Mouse (Mus musculus) kidney, embryonic 16.5 days (tissue): ENCODE measurements at regions not wholly inside any gene's neighbourhood (a gene's known extent, or its start where the extent isn't known, plus 50 kb on each side); places are given as distances from the start of the nearest gene placed in this dataset.

Experiments
- ATAC-seq: fragments of 200-750 bp; cut with Nextera tagmentation; 2 replicates; pipeline ENCODE4 v1.8.0; 2017; ENCODE audit warnings: moderate TSS enrichment; ENCODE audit not compliant: low FRiP score, low TSS enrichment
- H3K27ac ChIP-seq: fragments of 300-500 bp; sonication (generic); 2 replicates; pipeline ENCODE4 v1.5.1; 2014; ENCODE audit warnings: low read length
- H3K27me3 ChIP-seq: fragments of 300-500 bp; sonication (generic); 2 replicates; pipeline ENCODE4 v1.6.1; 2014; ENCODE audit warnings: low read length, control low read depth, mixed read lengths; ENCODE audit not compliant: insufficient read depth
- H3K36me3 ChIP-seq: fragments of 300-500 bp; sonication (generic); 2 replicates; pipeline ENCODE4 v1.6.1; 2014; ENCODE audit warnings: low read length, control low read depth, mixed read lengths; ENCODE audit not compliant: insufficient read depth
- H3K4me1 ChIP-seq: fragments of 300-500 bp; sonication (generic); 2 replicates; pipeline ENCODE4 v1.6.1; 2014; ENCODE audit warnings: low read length, control low read depth, mixed read lengths; ENCODE audit not compliant: insufficient read depth
- H3K4me2 ChIP-seq: fragments of 300-500 bp; sonication (generic); replicated peaks from 2 replicates; pipeline ENCODE4 v1.6.1; 2014; ENCODE audit warnings: low read depth, low read length
- H3K4me3 ChIP-seq: fragments of 300-500 bp; sonication (generic); 2 replicates; pipeline ENCODE4 v1.5.1; 2014; ENCODE audit warnings: mild to moderate bottlenecking, low read length
- H3K9ac ChIP-seq: fragments of 300-500 bp; sonication (generic); replicated peaks from 2 replicates; pipeline ENCODE4 v1.6.1; 2014; ENCODE audit warnings: low read length
- H3K9me3 ChIP-seq: fragments of 300-500 bp; sonication (generic); 2 replicates; pipeline ENCODE4 v1.6.1; 2016; ENCODE audit warnings: low read length, control low read depth
- WGBS: fragments of 180-500 bp; shearing (Covaris S2); extraction: QIAGEN DNeasy Blood & Tissue Kit; methylation state at CpG from one replicate; pipeline ENCODE4 v1.1.7; 2014; 5-methylcytosine and 5-hydroxymethylcytosine counted together

DNA sequence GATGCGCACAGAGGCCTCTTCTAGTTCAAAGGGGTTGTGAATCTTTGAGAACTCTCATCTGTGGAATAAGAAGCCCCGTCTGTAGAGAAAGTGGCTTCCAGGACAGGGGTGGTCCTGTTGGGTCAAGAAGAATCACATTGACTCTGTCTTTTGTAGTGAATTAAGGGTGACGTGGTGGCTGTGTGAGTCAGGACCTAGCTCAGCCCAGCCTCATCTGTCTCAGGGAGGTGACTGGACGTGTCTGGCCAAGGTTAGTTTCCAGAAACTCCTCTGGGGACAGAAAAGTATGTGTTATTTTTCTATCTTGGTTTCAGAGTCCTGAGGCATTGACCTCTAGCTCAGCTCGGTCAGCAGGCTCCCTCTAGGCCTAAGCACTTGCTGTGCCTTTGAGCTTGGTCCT, 73.3 kb upstream of the Lep start:
- no peaks in the 10 kb centered on the region for H3K9me3 ChIP-seq
- 0 out of 2 replicates have a peak, but pooled peaks cover under 1% of the 10 kb centered on the region for H3K4me1 ChIP-seq
- H3K4me3 ChIP-seq: no peak overlapping the region
- no peak overlapping the region for H3K9ac ChIP-seq
- H3K27ac ChIP-seq: no peak overlapping the region
- H3K36me3 ChIP-seq: no peaks in the 10 kb centered on the region
- ATAC-seq: no peak
- 77% methylated on average over 5 of the region's 5 CpGs for WGBS
- H3K4me2 ChIP-seq: no peak overlapping the region
- peaks cover 10% of the 10 kb centered on the region for H3K27me3 ChIP-seq

DNA sequence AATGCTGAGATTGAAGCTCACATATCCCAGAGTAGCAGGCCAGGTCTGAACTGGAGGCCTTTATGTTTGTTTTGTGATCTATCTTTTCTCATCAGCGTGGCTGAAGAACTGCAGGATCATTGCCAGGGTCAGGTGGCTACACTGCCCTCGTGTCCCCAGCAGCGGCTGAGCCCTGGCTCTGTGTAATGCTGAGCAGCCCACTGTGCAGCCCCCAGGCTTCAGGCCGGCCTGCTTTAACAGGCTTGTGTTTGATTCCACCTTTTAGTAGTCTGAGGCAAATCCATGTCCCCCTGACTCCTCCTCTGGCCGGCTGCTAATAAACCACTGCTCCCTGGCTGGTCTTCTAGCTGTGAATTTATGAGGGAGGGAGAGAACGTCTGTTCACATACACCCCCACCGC, 72.6 kb upstream of the Lep start:
- H3K36me3 ChIP-seq: no peaks in the 10 kb centered on the region
- no peak for ATAC-seq
- peaks cover 4% of the 10 kb centered on the region; the same call in 1 of the 2 replicates for H3K27me3 ChIP-seq
- no peaks in the 10 kb centered on the region for H3K9me3 ChIP-seq
- H3K9ac ChIP-seq: no peak overlapping the region
- H3K4me1 ChIP-seq: no peaks in the 10 kb centered on the region
- H3K27ac ChIP-seq: no peak overlapping the region
- WGBS: 31% methylated on average over 7 of the region's 7 CpGs
- no peak overlapping the region for H3K4me3 ChIP-seq
- no peak overlapping the region for H3K4me2 ChIP-seq

DNA sequence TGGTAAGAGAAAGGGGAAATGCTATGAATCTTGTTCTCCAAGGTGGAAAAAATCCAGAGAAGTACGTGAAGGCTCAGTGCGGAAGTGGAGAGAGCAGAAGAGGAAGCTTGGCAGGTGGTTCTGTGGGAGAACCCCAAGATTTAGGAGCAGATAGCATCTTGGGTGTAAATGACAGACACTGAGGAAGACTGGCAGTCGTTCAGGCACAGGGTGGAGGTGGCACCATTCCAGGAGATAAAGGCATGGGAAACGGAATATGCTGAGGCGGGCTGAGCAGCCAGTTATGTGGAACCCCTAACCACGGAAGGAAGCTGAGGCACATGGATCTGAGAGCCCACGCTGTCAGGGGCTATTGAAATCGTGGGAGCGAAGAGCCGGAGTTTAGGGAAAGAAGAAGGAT, 70.6 kb upstream of the Lep start:
- Histone ChIP-seq H3K27ac (no peak overlapping the region), H3K36me3 (no peaks in the 10 kb centered on the region), H3K4me1 (no peaks in the 10 kb centered on the region), H3K27me3 (no peaks in the 10 kb centered on the region), H3K9ac (no peak overlapping the region), H3K4me3 (no peak overlapping the region), H3K4me2 (no peak overlapping the region), H3K9me3 (no peaks in the 10 kb centered on the region)
- ATAC-seq: no peak
- WGBS: 68% methylated on average over 10 of the region's 10 CpGs

DNA sequence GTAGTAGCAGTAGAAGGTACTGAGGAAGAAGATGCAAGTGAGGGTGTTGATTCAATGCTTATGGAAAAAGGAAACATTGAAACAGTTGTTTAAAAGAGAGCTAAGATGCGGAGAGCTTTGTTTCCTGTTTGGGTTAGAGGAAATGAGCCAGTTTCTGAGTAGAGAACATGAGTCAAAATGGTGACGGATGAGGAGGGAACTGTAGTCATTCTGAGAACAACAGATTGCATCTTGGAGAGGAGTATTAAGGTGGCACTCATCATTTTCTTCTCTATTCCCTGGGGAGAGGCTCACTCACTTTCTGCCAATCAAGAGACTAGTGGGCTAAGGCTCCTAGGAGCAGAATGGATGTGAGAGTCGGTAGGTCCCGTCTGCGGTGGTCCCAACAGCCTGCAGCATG, 69.8 kb upstream of the Lep start:
- 64% methylated on average over 5 of the region's 5 CpGs for WGBS
- H3K27ac ChIP-seq: no peak overlapping the region

DNA sequence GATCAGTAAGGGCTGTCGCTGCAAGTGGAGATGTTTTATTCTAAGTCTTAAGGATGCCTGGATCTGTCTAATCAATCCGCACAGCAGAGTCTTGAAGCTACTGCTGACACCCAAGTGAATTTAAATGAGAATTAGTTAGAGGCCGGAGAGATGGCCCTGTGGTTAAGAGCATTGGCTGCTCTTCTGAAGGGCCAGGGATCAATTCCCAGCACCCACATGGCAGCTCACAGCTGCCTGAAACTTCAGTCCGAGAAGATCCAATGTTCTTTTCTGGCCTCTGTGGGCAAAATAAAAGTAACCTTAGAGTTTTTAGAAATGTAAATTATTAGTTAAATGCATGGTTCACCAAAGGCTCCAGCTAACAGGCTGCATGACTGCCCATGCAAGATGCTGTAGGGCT, 65.5 kb upstream of the Lep start:
- no peak overlapping the region for H3K4me3 ChIP-seq
- H3K27ac ChIP-seq: no peak overlapping the region
- H3K4me1 ChIP-seq: no peaks in the 10 kb centered on the region
- 89% methylated on average over 4 of the region's 4 CpGs for WGBS
- no peaks in the 10 kb centered on the region for H3K36me3 ChIP-seq
- ATAC-seq: no peak
- no peaks in the 10 kb centered on the region for H3K27me3 ChIP-seq
- no peak overlapping the region for H3K4me2 ChIP-seq
- H3K9me3 ChIP-seq: no peaks in the 10 kb centered on the region
- no peak overlapping the region for H3K9ac ChIP-seq

More for the DNA sequence above, 69.8 kb upstream of the Lep start:
- Histone ChIP-seq H3K36me3 (no peaks in the 10 kb centered on the region), H3K9ac (no peak overlapping the region), H3K4me1 (no peaks in the 10 kb centered on the region), H3K4me3 (no peak overlapping the region), H3K27me3 (no peaks in the 10 kb centered on the region), H3K9me3 (no peaks in the 10 kb centered on the region), H3K4me2 (no peak overlapping the region)
- no peak for ATAC-seq

DNA sequence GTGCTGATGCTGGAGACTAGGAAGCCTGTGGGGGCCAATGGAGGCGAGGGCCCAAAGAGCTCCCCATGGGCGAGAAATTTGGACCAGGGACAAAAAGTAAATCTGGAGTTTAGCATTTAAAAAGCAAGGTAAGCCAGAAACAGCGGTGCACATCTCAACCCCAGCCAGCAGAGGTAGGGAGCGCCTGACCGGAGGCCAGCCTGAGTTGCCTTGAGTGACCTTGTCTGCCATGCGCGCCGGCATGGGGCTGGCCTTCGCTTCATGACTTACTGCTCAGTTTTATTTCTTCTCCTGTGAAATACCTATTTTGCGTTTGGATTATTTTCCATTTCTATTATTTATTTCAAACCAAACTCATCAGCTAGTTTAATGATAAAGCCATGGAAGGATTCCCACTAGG, 64.3 kb upstream of the Lep start:
- no peak for ATAC-seq
- H3K36me3 ChIP-seq: no peaks in the 10 kb centered on the region
- no peaks in the 10 kb centered on the region for H3K9me3 ChIP-seq

DNA sequence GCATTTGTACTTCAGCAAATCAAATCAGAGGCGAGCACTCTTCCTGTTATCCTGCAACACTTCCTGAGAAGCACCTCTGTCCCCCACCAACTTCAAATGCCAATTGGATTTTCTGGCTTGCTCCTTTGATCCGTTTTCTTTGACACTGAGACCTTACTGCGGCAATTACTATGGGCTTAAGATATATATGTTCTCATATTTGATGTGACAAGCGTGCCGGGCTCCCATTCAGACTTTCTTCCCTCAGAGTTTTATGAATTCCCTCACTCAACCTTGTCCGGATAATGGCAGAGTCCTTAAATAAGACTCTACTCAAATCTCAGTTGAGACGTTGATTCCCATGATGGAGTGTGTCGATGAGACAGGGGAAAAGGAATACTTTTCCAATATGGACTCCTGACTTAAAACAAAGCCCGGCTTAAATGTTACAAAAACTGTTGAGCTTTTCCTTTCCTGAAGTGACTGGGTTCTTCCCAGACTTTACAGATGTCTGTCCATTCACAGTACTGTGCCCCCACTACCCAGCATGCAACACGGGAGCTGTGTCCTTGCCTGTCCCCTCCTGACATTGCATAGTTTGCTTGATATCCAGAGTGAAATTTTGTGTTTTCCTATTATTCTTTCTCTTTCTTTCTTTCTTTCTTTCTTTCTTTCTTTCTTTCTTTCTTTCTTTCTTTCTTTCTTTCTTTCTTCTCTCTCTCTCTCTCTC, 60.5 kb upstream of the Lep start:
- H3K4me3 ChIP-seq: no peak overlapping the region
- no peak overlapping the region for H3K27ac ChIP-seq
- 64% methylated on average over 10 of the region's 10 CpGs for WGBS
- no peak for ATAC-seq
- no peak overlapping the region for H3K4me2 ChIP-seq
- no peak overlapping the region for H3K9ac ChIP-seq
- H3K9me3 ChIP-seq: no peaks in the 10 kb centered on the region
- H3K4me1 ChIP-seq: no peaks in the 10 kb centered on the region
- no peaks in the 10 kb centered on the region for H3K27me3 ChIP-seq
- H3K36me3 ChIP-seq: no peaks in the 10 kb centered on the region

More for the DNA sequence above, 64.3 kb upstream of the Lep start:
- no peak overlapping the region for H3K4me3 ChIP-seq
- WGBS: 43% methylated on average over 10 of the region's 10 CpGs
- H3K27ac ChIP-seq: no peak overlapping the region
- H3K4me1 ChIP-seq: no peaks in the 10 kb centered on the region
- H3K4me2 ChIP-seq: no peak overlapping the region
- no peaks in the 10 kb centered on the region for H3K27me3 ChIP-seq
- no peak overlapping the region for H3K9ac ChIP-seq

DNA sequence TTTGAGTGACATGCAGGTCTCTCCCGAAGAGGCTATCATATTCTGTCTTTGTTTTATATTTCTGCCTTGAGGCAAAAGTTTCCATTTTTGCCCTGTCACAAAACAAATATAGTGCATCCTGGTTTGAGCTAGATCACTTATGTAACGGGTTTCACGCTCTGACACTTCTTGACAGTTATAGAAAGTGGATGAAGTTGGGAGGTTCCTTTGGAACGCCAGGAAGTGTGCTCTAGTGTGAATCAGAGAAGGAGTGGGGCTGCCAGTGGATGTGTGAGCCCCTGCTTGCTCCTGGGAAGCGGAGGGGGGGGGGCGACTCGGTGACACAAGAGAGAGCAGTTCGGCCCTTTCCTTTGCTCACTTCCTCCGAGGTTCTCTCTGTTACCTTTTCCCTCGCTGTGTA, 57.9 kb upstream of the Lep start:
- no peaks in the 10 kb centered on the region for H3K27me3 ChIP-seq
- no peak overlapping the region for H3K27ac ChIP-seq
- no peak overlapping the region for H3K4me2 ChIP-seq
- no peaks in the 10 kb centered on the region for H3K4me1 ChIP-seq
- H3K9ac ChIP-seq: no peak overlapping the region
- no peak for ATAC-seq
- WGBS: 74% methylated on average over 10 of the region's 10 CpGs
- H3K4me3 ChIP-seq: no peak overlapping the region
- H3K9me3 ChIP-seq: no peaks in the 10 kb centered on the region
- H3K36me3 ChIP-seq: no peaks in the 10 kb centered on the region

DNA sequence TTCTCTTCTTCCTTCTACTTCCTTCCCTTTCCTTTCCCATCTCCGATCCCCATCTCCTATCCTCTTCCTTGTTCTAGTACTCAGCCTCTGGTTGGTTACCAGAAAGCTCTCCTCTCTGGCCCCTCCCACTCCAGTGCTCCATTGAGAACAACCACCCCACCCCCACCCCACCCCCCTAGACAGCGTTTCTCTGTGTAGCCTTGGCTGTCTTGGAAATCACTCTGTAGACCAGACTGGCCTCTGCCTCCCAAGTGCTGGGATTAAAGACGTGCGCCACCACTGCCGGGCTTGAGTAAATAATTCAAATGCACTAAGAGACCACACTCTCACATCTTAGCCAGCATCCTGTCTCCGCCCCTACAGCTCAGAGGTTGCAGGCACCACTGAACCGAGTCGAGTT, 57.2 kb upstream of the Lep start:
- H3K4me2 ChIP-seq: no peak overlapping the region
- WGBS: 45% methylated on average over 8 of the region's 8 CpGs
- no peak overlapping the region for H3K27ac ChIP-seq
- H3K27me3 ChIP-seq: no peaks in the 10 kb centered on the region
- H3K4me1 ChIP-seq: no peaks in the 10 kb centered on the region
- H3K4me3 ChIP-seq: no peak overlapping the region
- H3K9me3 ChIP-seq: no peaks in the 10 kb centered on the region
- H3K36me3 ChIP-seq: no peaks in the 10 kb centered on the region
- H3K9ac ChIP-seq: no peak overlapping the region
- 0 out of 2 replicates have a peak, but pooled peaks have one; percentile 31 for ATAC-seq

DNA sequence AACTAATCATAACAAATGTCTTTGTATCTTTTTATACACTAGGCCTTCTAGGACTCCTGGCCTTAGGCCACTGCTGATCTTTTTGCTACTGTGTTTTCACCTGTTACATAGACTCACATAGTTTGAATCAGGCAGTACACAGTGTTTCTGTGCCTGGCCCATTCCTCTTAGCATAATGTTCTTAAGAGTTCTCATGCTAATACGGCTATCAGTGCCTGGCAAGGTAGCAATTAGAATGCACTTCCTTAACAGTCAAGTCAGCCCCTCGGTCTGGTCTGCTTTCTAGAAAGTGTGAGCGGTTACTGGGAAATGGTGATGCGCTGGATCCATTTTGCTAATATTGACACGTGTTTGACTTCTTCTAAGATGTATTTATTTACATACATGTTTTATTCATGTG, 54.2 kb upstream of the Lep start:
- no peak overlapping the region for H3K9ac ChIP-seq
- no peak overlapping the region for H3K27ac ChIP-seq
- WGBS: 86% methylated on average over 5 of the region's 5 CpGs
- no peaks in the 10 kb centered on the region for H3K36me3 ChIP-seq
- no peaks in the 10 kb centered on the region for H3K4me1 ChIP-seq
- no peaks in the 10 kb centered on the region for H3K9me3 ChIP-seq
- no peak for ATAC-seq
- H3K4me2 ChIP-seq: no peak overlapping the region
- H3K4me3 ChIP-seq: no peak overlapping the region
- no peaks in the 10 kb centered on the region for H3K27me3 ChIP-seq
